Mouse (Mus musculus) v-Abl transformed pro-B cells (cell line): ENCODE results near the gene Pllp.

Source experiments
- in situ Hi-C, 2 experiments: fragments of 400-800 bp; cut with MboI; formaldehyde crosslinking; loops; one replicate each; pipeline ENCODE4 v1.15.1; 2025; ENCODE audit not compliant: unreplicated experiment in 2 of 2

The Pllp gene

DNA sequence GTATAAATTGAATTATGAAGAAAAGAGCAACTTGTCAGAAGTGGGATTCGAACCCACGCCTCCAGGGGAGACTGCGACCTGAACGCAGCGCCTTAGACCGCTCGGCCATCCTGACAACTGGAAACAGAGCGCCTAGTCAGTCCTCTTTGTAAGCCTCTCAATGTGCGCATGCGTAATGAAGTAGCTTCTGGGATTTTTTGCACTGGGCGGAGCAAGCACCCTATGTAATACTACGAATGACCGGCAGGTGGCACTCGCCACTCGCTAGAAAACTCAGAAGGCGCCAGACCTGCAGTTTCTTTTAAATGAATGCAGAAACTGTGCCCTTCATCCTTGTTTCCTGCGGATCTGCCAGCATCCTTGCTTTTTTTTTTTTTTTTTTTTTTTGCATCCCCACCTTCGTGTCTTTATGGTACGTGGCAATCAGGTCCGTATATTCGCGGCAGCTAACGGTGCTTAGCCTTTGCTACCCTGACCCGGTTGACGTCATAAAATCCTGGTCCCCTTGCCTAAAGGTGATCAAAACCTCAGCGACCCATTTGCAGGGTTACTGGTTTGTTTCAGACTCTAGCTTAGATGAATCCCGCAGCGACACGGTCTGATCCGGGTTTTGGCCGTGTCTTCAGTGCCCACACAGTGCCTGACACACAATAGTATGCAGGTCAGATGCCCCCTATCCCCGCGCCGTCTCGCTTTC is 8.0 kb upstream of the Pllp start:
- in situ Hi-C loops: loop anchor here (5.0 kb wide), 5 partner anchors 112 to 377 kb away; partner anchors contain the start of gene Slc12a3 (in 1 of the 2)

DNA sequence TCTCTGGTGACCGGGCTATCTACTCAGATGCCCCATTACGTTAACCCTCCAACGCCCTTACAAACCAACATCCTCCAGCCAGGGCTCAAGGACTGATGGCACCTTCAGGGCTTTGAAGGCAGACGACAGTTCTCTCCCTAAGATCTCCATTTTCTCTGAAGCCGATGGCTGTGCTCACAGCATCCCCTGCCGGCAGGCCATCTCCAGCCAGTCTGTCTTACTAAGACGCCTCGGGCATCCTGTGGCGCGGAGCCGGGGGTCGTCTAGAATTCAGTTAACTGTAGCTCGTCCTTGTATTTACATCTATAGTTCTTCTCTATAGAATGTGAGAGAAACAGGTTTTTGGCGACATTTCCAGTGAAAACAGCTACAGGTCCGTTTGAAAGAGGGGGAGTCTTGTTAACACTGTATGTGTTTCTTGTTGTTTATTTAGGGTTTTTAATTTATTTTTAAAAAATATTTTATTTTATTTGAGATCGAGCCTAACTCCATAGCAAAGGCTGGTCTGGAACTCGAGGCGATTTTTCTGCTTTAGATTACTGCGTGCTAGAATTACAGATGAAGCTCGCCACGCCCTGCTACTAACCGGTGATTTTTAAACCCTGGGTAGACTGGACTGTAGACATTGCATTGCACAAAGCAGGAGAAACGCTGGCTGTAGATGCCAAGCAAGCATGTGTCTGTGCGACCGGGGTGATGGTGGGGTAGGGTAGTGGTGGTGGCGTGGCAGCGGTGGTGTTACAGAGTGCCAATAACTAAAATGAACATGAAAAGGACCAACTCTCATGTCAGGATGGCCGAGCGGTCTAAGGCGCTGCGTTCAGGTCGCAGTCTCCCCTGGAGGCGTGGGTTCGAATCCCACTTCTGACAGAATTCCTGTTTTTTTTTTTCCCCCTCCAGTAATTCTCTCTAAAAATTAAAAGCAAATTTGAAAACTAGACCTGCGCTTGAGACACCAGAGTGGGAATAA is 7.1 kb upstream of the Pllp start:
- in situ Hi-C loops: loop anchor here (5.0 kb wide), 5 partner anchors 111 to 376 kb away; partner anchors contain the start of gene Slc12a3 (in 1 of the 2)

- in situ Hi-C loops: loop anchor here (5.0 kb wide), 5 partner anchors 110 to 375 kb away; partner anchors contain the start of gene Slc12a3 (in 1 of the 2)
Observed at GRCm38 (mm10) chr8:94702156-94702555, 6.1 kb upstream of the Pllp start.

GRCm38 (mm10) chr8:94700421-94700935 is 4.4 kb upstream of the Pllp start:
- in situ Hi-C loops: loop anchor here (5.0 kb wide), 5 partner anchors 108 to 373 kb away; partner anchors contain the start of gene Slc12a3 (in 1 of the 2)

GRCm38 (mm10) chr8:94699366-94699765 is 3.3 kb upstream of the Pllp start:
- in situ Hi-C loops: loop anchor here (10.0 kb wide), 3 partner anchors 175 to 365 kb away; no protein-coding TSS in a partner anchor

- in situ Hi-C loops: loop anchor here (10.0 kb wide), 3 partner anchors 173 to 363 kb away; no protein-coding TSS in a partner anchor
Observed at GRCm38 (mm10) chr8:94697956-94698355, 1.9 kb upstream of the Pllp start.

DNA sequence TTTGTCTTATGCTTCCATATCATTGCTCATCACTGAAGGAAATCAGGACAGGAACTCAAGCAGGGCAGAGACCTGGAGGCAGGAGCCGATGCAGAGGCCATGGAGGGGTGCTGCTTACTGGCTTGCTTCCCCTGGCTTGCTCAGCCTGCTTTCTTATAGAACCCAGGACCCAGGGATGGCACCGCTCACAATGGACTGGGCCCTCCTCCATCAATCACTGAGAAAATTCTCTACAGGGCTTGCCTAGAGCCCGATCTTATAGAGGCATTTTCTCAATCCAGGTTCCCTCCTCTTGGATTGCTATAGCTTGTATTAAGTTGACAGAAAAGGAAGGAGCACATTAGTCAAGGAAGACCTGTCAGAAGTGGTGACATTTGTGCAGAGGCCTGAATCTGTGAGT is 488 bp upstream of the Pllp start:
- in situ Hi-C loops: loop anchor here (10.0 kb wide), 3 partner anchors 172 to 362 kb away; no protein-coding TSS in a partner anchor

- in situ Hi-C loops: loop anchor here (10.0 kb wide), 3 partner anchors 171 to 361 kb away; no protein-coding TSS in a partner anchor
Observed at GRCm38 (mm10) chr8:94695341-94695993, 611 bp downstream of the Pllp start.

GRCm38 (mm10) chr8:94694701-94695100 is 1.4 kb downstream of the Pllp start:
- in situ Hi-C loops: loop anchor here (10.0 kb wide), 3 partner anchors 170 to 360 kb away; no protein-coding TSS in a partner anchor

- in situ Hi-C loops: loop anchor here in 1 of 2 experiments (5.0 kb wide), 1 partner anchor 79 kb away; no protein-coding TSS in a partner anchor
Observed at GRCm38 (mm10) chr8:94685953-94686352, 10.1 kb downstream of the Pllp start.

DNA sequence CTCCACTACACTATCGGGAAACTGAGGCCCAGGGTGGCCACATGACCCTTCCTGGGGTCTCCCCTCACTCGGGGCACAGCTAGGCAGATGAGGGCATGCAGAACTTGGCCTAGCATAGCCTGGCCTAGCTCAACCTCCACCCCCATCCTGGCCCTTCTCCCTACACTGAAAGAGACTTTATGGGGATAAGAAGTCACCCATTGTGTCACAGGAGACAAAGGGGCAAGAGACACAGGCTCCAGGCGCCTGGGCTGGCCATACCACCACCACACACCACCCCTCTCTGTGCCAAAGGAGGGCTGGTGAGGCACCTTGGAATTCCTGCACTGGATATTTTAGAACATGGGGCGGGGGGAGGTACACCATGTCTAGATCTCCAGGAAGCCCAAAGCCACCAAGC is 11.8 kb downstream of the Pllp start:
- in situ Hi-C loops: no loop called here

DNA sequence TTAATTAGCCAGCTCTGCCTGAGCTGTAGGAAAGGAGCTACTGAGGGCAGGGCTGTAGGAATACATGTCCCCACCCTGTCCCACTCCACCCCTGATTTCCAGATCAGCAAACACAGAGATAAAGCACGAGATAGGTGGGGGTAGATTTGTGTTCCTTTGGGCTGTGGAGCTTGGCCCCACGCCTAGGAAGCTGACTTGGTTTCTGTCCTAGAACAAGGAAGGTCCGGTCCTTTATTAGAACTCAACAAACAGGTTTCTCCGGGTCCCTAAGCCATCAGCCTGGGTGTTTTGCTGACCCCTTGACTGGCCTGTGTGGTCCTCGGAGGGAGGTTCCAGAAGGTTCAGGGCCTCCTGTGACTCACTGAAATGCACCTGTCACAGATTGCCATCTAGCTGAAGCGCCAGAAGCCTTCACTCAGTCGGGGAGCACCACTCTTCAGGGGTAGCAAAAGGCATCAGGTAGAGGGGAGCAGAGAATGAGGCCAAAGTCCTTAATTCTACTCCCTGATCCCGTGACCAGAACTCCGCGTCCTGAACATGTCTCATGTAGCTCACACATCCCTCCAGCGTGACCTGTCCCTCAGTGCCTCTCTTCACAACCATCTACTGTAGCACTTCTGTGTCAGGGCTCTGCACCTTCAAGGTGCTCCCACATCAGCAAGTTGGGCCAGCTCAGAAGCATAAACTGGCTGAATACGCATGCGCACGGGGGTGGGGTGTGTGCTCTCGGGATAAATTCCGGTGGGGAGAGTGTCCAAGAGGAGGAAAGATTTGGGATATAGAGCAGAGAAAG is 13.2 kb downstream of the Pllp start:
- in situ Hi-C loops: no loop called here

DNA sequence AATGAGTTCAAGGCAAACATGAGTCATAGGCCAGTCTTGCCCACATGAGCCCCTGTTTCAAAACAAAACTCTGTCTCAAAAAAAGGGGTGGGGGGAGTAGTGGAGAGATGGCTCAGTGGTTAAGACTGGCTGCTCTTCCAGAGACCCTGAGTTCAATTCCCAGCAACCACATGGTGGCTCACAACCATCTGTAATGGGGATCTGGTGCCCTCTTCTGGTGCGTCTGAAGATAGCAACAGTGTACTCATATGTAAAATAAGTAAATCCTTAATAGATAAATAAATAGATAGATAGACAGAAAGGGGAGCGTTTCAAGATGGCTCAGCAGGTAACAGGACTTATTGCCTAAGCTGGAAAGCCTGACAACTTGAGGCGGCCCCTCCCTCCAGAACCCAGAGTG is 15.7 kb downstream of the Pllp start:
- in situ Hi-C loops: no loop called here

GRCm38 (mm10) chr8:94678582-94678981 is 17.5 kb downstream of the Pllp start:
- in situ Hi-C loops: no loop called here

DNA sequence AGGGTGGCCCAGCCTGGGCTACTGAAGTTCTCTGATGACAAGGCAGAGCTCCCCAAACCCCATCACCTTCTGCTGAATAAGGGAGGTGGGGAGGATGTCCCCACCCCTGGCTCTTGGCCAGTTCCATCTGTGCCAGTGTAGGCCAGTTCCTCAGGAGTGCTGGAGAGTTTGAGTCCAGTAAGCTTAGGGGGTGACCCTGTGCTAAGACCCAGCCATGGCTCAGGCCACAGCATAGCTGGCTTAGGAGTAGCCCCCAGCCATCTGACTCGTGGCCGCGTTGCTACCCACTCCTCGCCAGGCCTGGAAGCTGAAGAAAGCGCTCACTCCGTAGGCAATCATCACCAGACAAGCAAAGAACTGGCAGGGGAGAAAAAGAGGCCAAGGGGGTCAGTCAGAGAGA is 20.2 kb downstream of the Pllp start:
- in situ Hi-C loops: no loop called here

- in situ Hi-C loops: no loop called here
Observed at GRCm38 (mm10) chr8:94674384-94674783, 21.7 kb downstream of the Pllp start.

DNA sequence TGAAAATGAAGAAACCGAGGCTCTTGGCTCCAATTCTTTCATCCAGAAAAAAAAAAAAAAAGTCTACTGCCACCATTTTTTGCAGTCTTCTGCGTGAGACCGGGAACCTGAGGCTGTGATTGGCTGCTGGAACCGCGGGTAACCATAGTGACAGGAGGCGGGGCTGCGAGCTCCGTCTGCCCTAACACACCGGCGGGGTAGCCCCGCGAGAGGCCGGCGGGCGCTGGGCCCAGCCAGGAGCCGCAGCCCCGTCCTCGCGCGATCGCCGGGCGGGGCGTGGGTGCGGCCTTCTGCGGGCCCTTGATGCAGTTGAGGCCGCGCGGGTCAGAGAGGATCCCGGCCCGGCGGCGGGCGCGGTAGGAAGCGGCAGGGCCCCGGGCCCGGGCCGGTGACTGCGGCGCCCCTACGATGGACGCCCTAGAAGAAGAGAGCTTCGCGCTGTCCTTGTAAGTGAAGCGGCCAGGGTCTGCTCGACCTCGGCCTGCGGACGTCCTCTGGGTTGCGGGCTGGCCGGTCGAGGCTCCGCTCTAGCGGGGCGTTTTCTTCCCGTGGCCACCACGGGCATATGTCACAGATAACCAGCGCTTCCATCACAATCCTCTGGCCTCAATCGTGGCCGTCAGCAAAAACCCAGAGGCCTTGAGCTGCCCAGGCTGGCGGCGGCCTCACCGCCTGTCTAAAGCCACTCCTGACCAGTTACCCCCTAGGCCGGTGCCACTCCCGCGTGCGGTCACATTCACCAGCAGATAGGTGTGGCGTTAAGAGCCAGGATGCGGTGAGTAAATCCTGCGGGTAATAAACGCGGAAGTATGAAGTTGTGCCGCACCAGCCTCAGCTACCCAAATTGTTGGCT is 29.4 kb downstream of the Pllp start, which contains the start of gene Arl2bp:
TSS of gene Arl2bp (plus strand) at position 145 of the 853 bp plus-strand sequence.
- in situ Hi-C loops: no loop called here

- in situ Hi-C loops: no loop called here
Observed at GRCm38 (mm10) chr8:94664722-94665121, 31.4 kb downstream of the Pllp start.
